Mouse (Mus musculus) bone marrow, adult 2 months (tissue): ENCODE data around the gene Adtrp. TPM values are rescaled to one million over a fixed set of nuclear protein-coding genes. Genes with fewer than 3 reads are reported as not detected.
A peak's percentile ranks its signal among the peaks of the same experiment; 100 is the strongest.

Experiments used
- H3K27ac ChIP-seq: fragments of 200-500 bp; 2 replicates; pipeline ENCODE4 v1.5.1; 2012; ENCODE audit warnings: low read depth, mild to moderate bottlenecking, control low read depth, inconsistent platforms, low read length; ENCODE audit not compliant: control insufficient read depth, poor library complexity, insufficient read depth
- H3K4me1 ChIP-seq: fragments of 200-500 bp; 2 replicates; pipeline ENCODE4 v1.6.1; 2011; ENCODE audit warnings: low read length; ENCODE audit not compliant: control insufficient read depth, insufficient read depth
- H3K4me3 ChIP-seq: fragments of 200-500 bp; replicated peaks from 2 replicates; pipeline ENCODE3; 2011; ENCODE audit warnings: mild to moderate bottlenecking, low read depth, low read length, control low read depth; ENCODE audit not compliant: control insufficient read depth
- CTCF ChIP-seq: fragments of 200-500 bp; IDR thresholded peaks from 2 replicates; pipeline ENCODE4 v1.5.1; 2011; ENCODE audit warnings: low read length, control low read depth; ENCODE audit not compliant: control insufficient read depth, insufficient read depth
- POLR2A ChIP-seq: fragments of 200-500 bp; IDR thresholded peaks from 2 replicates; pipeline ENCODE4 v1.6.1; 2011; ENCODE audit warnings: low read depth, mild to moderate bottlenecking, control low read depth, low read length, borderline replicate concordance; ENCODE audit not compliant: control insufficient read depth
- WGBS: fragments of 180-500 bp; shearing (Covaris S2); methylation state at CpG from one replicate; pipeline ENCODE4 v1.1.7; 2018; 5-methylcytosine and 5-hydroxymethylcytosine counted together
- polyA plus RNA-seq: library from polyadenylated mRNA; stranded (reverse); fragments of >200 nt; gene quantifications from 2 replicates; pipeline ENCODE4 v1.2.4, GENCODE M21; 2011; ENCODE audit warnings: low replicate concordance; ENCODE audit not compliant: missing spikeins, insufficient read depth, insufficient read length

Adtrp gene
- polyA plus RNA-seq, 1 experiment = 11.7 TPM

- H3K27ac ChIP-seq = no peak overlapping the region
- TF ChIP-seq POLR2A = no peak
- TF ChIP-seq CTCF = no peak
- WGBS = 87% methylated on average over 3 of the region's 3 CpGs
- peaks cover 4% of the 10 kb centered on the region for H3K4me1 ChIP-seq
- no peak overlapping the region for H3K4me3 ChIP-seq
Observed at GRCm38 (mm10) chr13:41820947-41821346, 26.5 kb downstream of the Adtrp start.

DNA sequence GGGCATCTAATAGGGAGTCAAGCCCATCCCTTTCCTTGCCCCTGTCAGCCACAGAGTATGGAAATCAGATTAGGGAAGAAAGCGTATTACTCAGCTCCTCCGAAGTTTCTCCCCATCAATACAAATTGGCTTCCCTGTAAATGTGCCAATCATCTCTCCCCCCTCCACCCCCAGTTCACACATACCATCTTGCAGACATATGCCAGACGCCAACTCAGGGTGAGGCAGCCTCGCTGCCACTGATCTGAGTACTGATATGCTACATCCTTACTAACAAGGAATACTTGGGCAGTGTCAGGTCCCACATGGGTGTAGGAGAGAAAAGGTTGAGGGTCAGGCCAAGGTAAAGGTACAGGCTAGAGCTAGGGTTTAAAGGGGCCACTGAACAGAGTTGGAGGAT, 27.6 kb downstream of the Adtrp start:
- Histone ChIP-seq H3K4me3 (no peak overlapping the region), H3K27ac (no peak overlapping the region), H3K4me1 (peaks cover 4% of the 10 kb centered on the region)
- 75% methylated on average over 4 of the region's 4 CpGs for WGBS
- TF ChIP-seq POLR2A = no peak
- no peak for TF ChIP-seq CTCF

- TF ChIP-seq CTCF (no peak), POLR2A (no peak)
- peaks cover 4% of the 10 kb centered on the region for H3K4me1 ChIP-seq
- WGBS = 60% methylated on average over 4 of the region's 4 CpGs
- H3K27ac ChIP-seq = peak overlapping the region; percentile 42; the same call in 1 of the 2 replicates
- H3K4me3 ChIP-seq = no peak overlapping the region
Observed at GRCm38 (mm10) chr13:41819484-41819883, 28.0 kb downstream of the Adtrp start.

DNA sequence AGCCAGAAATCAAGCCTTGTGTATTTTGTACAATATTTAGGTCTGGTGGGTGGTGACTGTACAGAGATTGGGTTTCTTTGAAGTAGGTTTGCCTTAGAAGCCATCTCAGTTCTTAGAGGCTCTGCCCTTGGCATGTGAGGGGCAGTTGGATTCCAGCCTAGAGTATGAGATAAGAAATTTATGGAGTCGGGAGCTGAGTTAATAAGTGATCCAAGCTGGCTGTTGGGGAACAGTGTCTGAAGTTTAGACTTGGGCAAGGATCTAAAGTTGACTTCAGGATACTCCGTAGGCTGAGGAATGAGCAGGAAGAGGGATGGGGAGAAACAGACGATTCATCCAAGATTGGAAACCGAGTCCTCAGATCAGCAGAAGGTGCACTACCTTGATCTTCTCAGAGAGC, 29.9 kb downstream of the Adtrp start:
- H3K4me3 ChIP-seq = no peak overlapping the region
- TF ChIP-seq POLR2A (no peak), CTCF (no peak)
- 86% methylated on average over 4 of the region's 4 CpGs for WGBS
- peaks cover 4% of the 10 kb centered on the region for H3K4me1 ChIP-seq
- no peak overlapping the region for H3K27ac ChIP-seq

DNA sequence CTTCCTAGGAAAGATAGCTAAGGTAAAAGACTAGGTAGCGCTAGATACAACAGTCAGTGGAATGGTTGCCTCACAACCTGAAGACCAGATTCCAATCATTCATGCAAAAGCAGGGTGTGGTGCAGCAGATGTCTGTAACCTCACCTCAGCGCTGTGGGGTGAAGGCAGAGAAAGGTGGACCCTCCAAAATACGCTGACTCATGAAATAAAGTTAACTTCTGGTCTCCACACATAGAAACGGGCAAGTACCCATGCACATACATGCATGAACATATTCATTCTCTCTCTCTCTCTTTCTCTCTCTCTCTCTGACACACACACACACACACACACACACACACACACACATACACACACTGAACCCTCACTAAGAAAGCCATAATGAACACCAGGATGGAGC, 30.8 kb downstream of the Adtrp start:
- no peak overlapping the region for H3K27ac ChIP-seq
- TF ChIP-seq POLR2A = no peak
- no peak for TF ChIP-seq CTCF
- 80% methylated on average over 4 of the region's 4 CpGs for WGBS
- H3K4me1 ChIP-seq = peaks cover 4% of the 10 kb centered on the region
- H3K4me3 ChIP-seq = no peak overlapping the region

- H3K27ac ChIP-seq = no peak overlapping the region
- TF ChIP-seq CTCF (no peak), POLR2A (no peak)
- no peaks in the 10 kb centered on the region for H3K4me1 ChIP-seq
- WGBS = 94% methylated on average over 7 of the region's 7 CpGs
- H3K4me3 ChIP-seq = no peak overlapping the region
Observed at GRCm38 (mm10) chr13:41810776-41811175, 36.7 kb downstream of the Adtrp start.

- TF ChIP-seq POLR2A (no peak), CTCF (no peak)
- WGBS = 89% methylated on average over 4 of the region's 4 CpGs
- no peak overlapping the region for H3K4me3 ChIP-seq
- no peak overlapping the region for H3K27ac ChIP-seq
- no peaks in the 10 kb centered on the region; the same call in 1 of the 2 replicates for H3K4me1 ChIP-seq
Observed at GRCm38 (mm10) chr13:41807815-41808214, 39.7 kb downstream of the Adtrp start.

- H3K4me3 ChIP-seq = no peak overlapping the region
- no peak overlapping the region for H3K27ac ChIP-seq
- no peaks in the 10 kb centered on the region; the same call in 1 of the 2 replicates for H3K4me1 ChIP-seq
- TF ChIP-seq CTCF (no peak), POLR2A (no peak)
- 80% methylated on average over 4 of the region's 4 CpGs for WGBS
Observed at GRCm38 (mm10) chr13:41807300-41807699, 40.2 kb downstream of the Adtrp start.

- H3K4me1 ChIP-seq = no peaks in the 10 kb centered on the region; the same call in 1 of the 2 replicates
- H3K27ac ChIP-seq = no peak overlapping the region
- no peak overlapping the region for H3K4me3 ChIP-seq
- 76% methylated on average over 7 of the region's 7 CpGs for WGBS
- TF ChIP-seq POLR2A = no peak
Observed at GRCm38 (mm10) chr13:41805138-41805820, 42.2 kb downstream of the Adtrp start.
